Mouse (Mus musculus): ENCODE measurements around the gene Zwilch. TPM values are rescaled to one million over a fixed set of nuclear protein-coding genes. Genes with fewer than 3 reads are reported as not detected.

The Zwilch gene
- total and polyA plus RNA-seq, 3 experiments: 49.3 to 74.1 (median 72.8) TPM

DNA sequence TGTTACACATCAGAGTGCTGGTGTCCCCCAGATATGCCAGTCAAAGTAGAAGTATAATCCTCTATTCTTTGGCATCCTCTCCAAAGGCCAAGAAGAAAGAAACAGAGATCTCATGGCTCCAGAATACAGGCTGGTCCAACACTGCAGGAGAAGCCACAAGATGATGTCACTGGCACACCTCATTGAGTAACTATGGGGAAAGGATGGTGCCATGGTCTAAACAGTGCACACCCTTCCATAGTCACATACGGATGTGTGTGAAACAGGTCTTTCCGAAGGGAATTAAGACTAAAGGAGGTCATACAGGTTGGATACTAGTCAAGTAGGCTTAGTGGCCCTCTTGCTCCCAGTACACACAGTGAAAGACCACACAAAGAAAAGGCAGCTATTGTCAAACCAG is 43.7 kb upstream of the Zwilch start:
- H3K36me3 ChIP-seq (replicated peaks in 1 of 2; ENCODE audit: control insufficient read depth in 1 of 2, insufficient read depth in 1 of 2, low read length in 1 of 2): peaks cover 10 to 67% of the 10 kb centered on the region in 2 experiments

DNA sequence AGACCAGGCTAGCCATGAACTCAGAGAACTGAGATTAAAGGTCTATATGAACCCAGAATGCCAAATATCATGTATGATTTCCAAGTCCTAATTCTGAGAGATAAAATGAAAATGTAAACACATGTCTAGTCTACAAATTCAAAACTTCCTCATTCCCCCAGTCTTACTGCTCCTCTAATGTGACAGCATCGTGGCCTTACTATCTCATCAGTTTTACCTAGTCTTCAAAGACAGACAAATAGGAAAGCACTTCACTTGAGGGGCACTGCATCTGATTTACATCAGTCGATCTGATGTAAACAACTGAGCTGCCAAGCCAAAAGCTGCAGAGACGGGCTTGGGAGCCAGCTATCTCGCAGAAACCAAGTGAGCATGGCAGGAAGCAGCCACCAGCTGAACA is 43.2 kb upstream of the Zwilch start:
- TF ChIP-seq MAZ (IDR thresholded peaks at IDR 0.05; ENCODE audit: low read depth, low read length) (no peak), JUN (IDR thresholded peaks at IDR 0.05; ENCODE audit: insufficient read depth, low read depth, low read length) (no peak), UBTF (IDR thresholded peaks at IDR 0.05; ENCODE audit: low read depth, low read length) (no peak), USF2 (conservative IDR thresholded peaks at IDR 0.05; ENCODE audit: low read depth, low read length) (no peak), ZKSCAN1 (IDR thresholded peaks at IDR 0.05; ENCODE audit: borderline replicate concordance, low read depth, low read length) (no peak), USF1 (IDR thresholded peaks at IDR 0.05; ENCODE audit: low read depth, low read length) (no peak), CHD1 (IDR thresholded peaks at IDR 0.05; ENCODE audit: low read depth, low read length) (no peak), NELFE (IDR thresholded peaks at IDR 0.05; ENCODE audit: low read depth, low read length) (no peak), ZMIZ1 (IDR thresholded peaks at IDR 0.05; ENCODE audit: low read depth, low read length) (no peak), MXI1 (IDR thresholded peaks at IDR 0.05; ENCODE audit: low read depth, low read length) (no peak), KAT2A (IDR thresholded peaks at IDR 0.05; ENCODE audit: insufficient replicate concordance, low read length) (no peak), PAX5 (IDR thresholded peaks at IDR 0.05; ENCODE audit: low read length) (no peak), POLR2A (IDR thresholded peaks at IDR 0.05; ENCODE audit: low read depth, low read length) (no peak), BHLHE40 (IDR thresholded peaks at IDR 0.05; ENCODE audit: low read depth, low read length) (no peak), MEF2A (IDR thresholded peaks at IDR 0.05; ENCODE audit: borderline replicate concordance, low read depth, low read length) (no peak), RCOR1 (conservative IDR thresholded peaks at IDR 0.05; ENCODE audit: low read depth, low read length) (no peak), SIN3A (IDR thresholded peaks at IDR 0.05; ENCODE audit: low read length) (no peak)
- Histone ChIP-seq H3K4me3 (replicated peaks in 1 of 3; ENCODE audit: low read depth in 2 of 3, low read length in 2 of 3, poor library complexity in 1 of 3) (no peak overlapping the region), H3K27ac (ENCODE audit: insufficient read depth, low read depth) (no peak overlapping the region), H3K9ac (ENCODE audit: insufficient read depth, low read depth) (no peak overlapping the region), H3K9me3 (replicated peaks; ENCODE audit: low read length) (no peaks in the 10 kb centered on the region), H3K4me1 (ENCODE audit: control insufficient read depth in 1 of 2, insufficient read depth in 2 of 2) (peaks cover 0 to 22% of the 10 kb centered on the region in 2 experiments; a peak in 2 of 4 replicates), H3K27me3 (replicated peaks) (no peaks in the 10 kb centered on the region), H3K36me3 (replicated peaks in 1 of 2; ENCODE audit: control insufficient read depth in 1 of 2, insufficient read depth in 1 of 2, low read length in 1 of 2) (peaks cover 14 to 68% of the 10 kb centered on the region in 2 experiments), H3K4me2 (ENCODE audit: insufficient read depth, low read depth, poor library complexity, severe bottlenecking) (no peak overlapping the region), H3K79me2 (replicated peaks; ENCODE audit: control insufficient read depth, extremely low read depth, insufficient read depth, poor library complexity, severe bottlenecking) (peaks cover 6% of the 10 kb centered on the region)
- dilution Hi-C loops (cut with MboI; ENCODE audit: extremely low pct_ligation_motif_present, extremely low pct_unique_long_range_greater_than_20kb, low sequenced_read_pairs) (no loop called here), in situ Hi-C loops (cut with MboI; ENCODE audit: low pct_ligation_motif_present, low pct_unique_long_range_greater_than_20kb, low sequenced_read_pairs) (no loop called here)
- no peak for DNase-seq (ENCODE audit: extremely low read depth)

More for the DNA sequence above, 43.7 kb upstream of the Zwilch start:
- Histone ChIP-seq H3K27me3 (replicated peaks) (no peaks in the 10 kb centered on the region), H3K79me2 (replicated peaks; ENCODE audit: control insufficient read depth, extremely low read depth, insufficient read depth, poor library complexity, severe bottlenecking) (peaks cover 6% of the 10 kb centered on the region), H3K4me3 (replicated peaks in 1 of 3; ENCODE audit: low read depth in 2 of 3, low read length in 2 of 3, poor library complexity in 1 of 3) (no peak overlapping the region), H3K27ac (ENCODE audit: insufficient read depth, low read depth) (no peak overlapping the region), H3K9ac (ENCODE audit: insufficient read depth, low read depth) (no peak overlapping the region), H3K4me2 (ENCODE audit: insufficient read depth, low read depth, poor library complexity, severe bottlenecking) (no peak overlapping the region), H3K4me1 (ENCODE audit: control insufficient read depth in 1 of 2, insufficient read depth in 2 of 2) (peaks cover 0 to 22% of the 10 kb centered on the region in 2 experiments; a peak in 2 of 4 replicates), H3K9me3 (replicated peaks; ENCODE audit: low read length) (no peaks in the 10 kb centered on the region)
- in situ Hi-C loops (cut with MboI; ENCODE audit: low pct_ligation_motif_present, low pct_unique_long_range_greater_than_20kb, low sequenced_read_pairs) (no loop called here), dilution Hi-C loops (cut with MboI; ENCODE audit: extremely low pct_ligation_motif_present, extremely low pct_unique_long_range_greater_than_20kb, low sequenced_read_pairs) (no loop called here)
- DNase-seq (ENCODE audit: extremely low read depth): no peak
- TF ChIP-seq RAD21 (IDR thresholded peaks at IDR 0.05; ENCODE audit: low read depth, low read length) (no peak), KAT2A (IDR thresholded peaks at IDR 0.05; ENCODE audit: insufficient replicate concordance, low read length) (no peak), RCOR1 (conservative IDR thresholded peaks at IDR 0.05; ENCODE audit: low read depth, low read length) (no peak), E2F4 (IDR thresholded peaks at IDR 0.05; ENCODE audit: insufficient replicate concordance, low read depth, low read length) (no peak), JUN (IDR thresholded peaks at IDR 0.05; ENCODE audit: insufficient read depth, low read depth, low read length) (no peak), MEF2A (IDR thresholded peaks at IDR 0.05; ENCODE audit: borderline replicate concordance, low read depth, low read length) (no peak), TCF12 (IDR thresholded peaks at IDR 0.05; ENCODE audit: low read depth, low read length) (no peak), BHLHE40 (IDR thresholded peaks at IDR 0.05; ENCODE audit: low read depth, low read length) (no peak), HCFC1 (IDR thresholded peaks at IDR 0.05; ENCODE audit: low read depth, low read length) (no peak), MAZ (IDR thresholded peaks at IDR 0.05; ENCODE audit: low read depth, low read length) (no peak), CTCF (conservative IDR thresholded peaks at IDR 0.05 in 1 of 2, IDR thresholded peaks at IDR 0.05 in 1 of 2; ENCODE audit: low read depth in 2 of 2, low read length in 2 of 2) (no peak), CHD1 (IDR thresholded peaks at IDR 0.05; ENCODE audit: low read depth, low read length) (no peak), POLR2A (IDR thresholded peaks at IDR 0.05; ENCODE audit: low read depth, low read length) (no peak), MXI1 (IDR thresholded peaks at IDR 0.05; ENCODE audit: low read depth, low read length) (no peak), TBP (conservative IDR thresholded peaks at IDR 0.05; ENCODE audit: low read depth, low read length) (no peak), JUND (conservative IDR thresholded peaks at IDR 0.05; ENCODE audit: low read depth, low read length) (no peak), NRF1 (IDR thresholded peaks at IDR 0.05; ENCODE audit: low read depth, low read length) (no peak)
